Mouse (Mus musculus) bone marrow, adult 2 months (tissue): ENCODE measurements around the gene Rad51c.
"Not testable (repeated sequence)": the region's sequence is repeated elsewhere in the genome, so short reads cannot be mapped to it uniquely, and the experiment has no call there.

ENCODE experiments used
- CTCF ChIP-seq: fragments of 200-500 bp; IDR thresholded peaks from 2 replicates; pipeline ENCODE4 v1.5.1; 2011; ENCODE audit warnings: low read length, control low read depth; ENCODE audit not compliant: control insufficient read depth, insufficient read depth
- POLR2A ChIP-seq: fragments of 200-500 bp; IDR thresholded peaks from 2 replicates; pipeline ENCODE4 v1.6.1; 2011; ENCODE audit warnings: low read depth, mild to moderate bottlenecking, control low read depth, low read length, borderline replicate concordance; ENCODE audit not compliant: control insufficient read depth

- TF ChIP-seq POLR2A, CTCF: not testable (repeated sequence)
These were observed 45.1 kb upstream of the Rad51c start for GRCm38 (mm10) chr11:87449847-87450246.
